9 mouse cellular contexts compared by ENCODE assay signal in genomic region chr7:29521841-29522575, GRCm38 (mm10). TPM values are rescaled to one million over a fixed set of nuclear protein-coding genes. Genes with fewer than 3 reads are reported as not detected.
DNase-seq lines count a peak whose midpoint lies in the region; ATAC-seq and TF ChIP-seq lines count a peak whose summit lies in the region.
"Had no signal": no experiment of that assay in that cellular context is flagged by ENCODE, and none has a peak within 500 bp of the region (broad histone marks: within the 10 kb centered on the region; RNA-seq: fewer than 3 reads in every experiment).

No protein-coding gene starts in this region.

- no peaks in the 10 kb centered on the region for H3K4me1 ChIP-seq in heart, adult 2 months (ENCODE audit: control insufficient read depth, insufficient read depth, low read length)
- peaks cover 4% of the 10 kb centered on the region for H3K4me1 ChIP-seq in heart, embryonic 11.5 days (ENCODE audit: control insufficient read depth, insufficient read depth, low read length)
- no peaks in the 10 kb centered on the region; the same call in 1 of the 2 replicates for H3K4me1 ChIP-seq in bone marrow, adult 2 months (ENCODE audit: control insufficient read depth, insufficient read depth, low read length)
- peaks cover 14% of the 10 kb centered on the region for H3K4me1 ChIP-seq in forebrain, embryonic 12.5 days

- peak; percentile 76 to 85 for DNase-seq in heart, adult 2 months
- peak; percentile 81 for DNase-seq in induced T-regulatory cell, adult 2 months (ENCODE audit: low read depth)
- peak; percentile 89 for DNase-seq in left cerebral cortex, postnatal 4 days
- DNase-seq in ovary, postnatal 10 days (ENCODE audit: low spot score): peak; percentile 40
- DNase-seq in thymus, postnatal 0 days (ENCODE audit: low spot score): peak; percentile 82

- intact Hi-C loops in heart, adult 2 months (cut with DNase I): loop anchor here (1.0 to 10.0 kb wide), 5 partner anchors 139 to 755 kb away; partner anchors contain the start of genes Ggn, Nfkbib, Sirt2 and Spred3
- intact Hi-C loops in left cerebral cortex, postnatal 4 days (cut with DNase I): loop anchor here (2.0 to 5.0 kb wide), 3 partner anchors 139 to 470 kb away; no protein-coding TSS in a partner anchor

- no peak overlapping the region for H3K4me2 ChIP-seq in heart, embryonic 11.5 days
- H3K4me2 ChIP-seq in forebrain, embryonic 12.5 days: no peak overlapping the region
- H3K4me2 ChIP-seq: neural tube, embryonic 12.5 days had no signal

- no peaks in the 10 kb centered on the region for H3K36me3 ChIP-seq in heart, adult 2 months (ENCODE audit: control insufficient read depth, insufficient read depth, low read length)
- no peaks in the 10 kb centered on the region for H3K36me3 ChIP-seq in heart, embryonic 11.5 days (ENCODE audit: control insufficient read depth, insufficient read depth, low read length)
- no peaks in the 10 kb centered on the region for H3K36me3 ChIP-seq in forebrain, embryonic 12.5 days (replicated peaks)
- H3K36me3 ChIP-seq: neural tube, embryonic 12.5 days had no signal

- no peaks in the 10 kb centered on the region for H3K27me3 ChIP-seq in heart, adult 2 months (ENCODE audit: control insufficient read depth, insufficient read depth, low read length)
- peaks cover 22% of the 10 kb centered on the region for H3K27me3 ChIP-seq in heart, embryonic 11.5 days (ENCODE audit: control insufficient read depth, insufficient read depth, low read length)
- no peaks in the 10 kb centered on the region for H3K27me3 ChIP-seq in forebrain, embryonic 12.5 days
- H3K27me3 ChIP-seq: neural tube, embryonic 12.5 days had no signal

- H3K9me3 ChIP-seq in heart, embryonic 11.5 days (replicated peaks; ENCODE audit: control insufficient read depth, low read length): no peaks in the 10 kb centered on the region
- no peaks in the 10 kb centered on the region for H3K9me3 ChIP-seq in forebrain, embryonic 12.5 days
- H3K9me3 ChIP-seq: neural tube, embryonic 12.5 days had no signal

- no peak overlapping the region for H3K4me3 ChIP-seq in heart, adult 2 months
- no peak overlapping the region for H3K4me3 ChIP-seq in heart, embryonic 11.5 days (ENCODE audit: low read depth, low read length)
- no peak overlapping the region for H3K4me3 ChIP-seq in bone marrow, adult 2 months (replicated peaks; ENCODE audit: control insufficient read depth, low read depth, low read length)
- no peak overlapping the region for H3K4me3 ChIP-seq in forebrain, embryonic 12.5 days (replicated peaks)
- H3K4me3 ChIP-seq: neural tube, embryonic 12.5 days had no signal

- TF ChIP-seq POLR2A in heart, adult 2 months (IDR thresholded peaks at IDR 0.05; ENCODE audit: insufficient read depth, low read depth, low read length): no peak
- TF ChIP-seq POLR2A in bone marrow, adult 2 months (IDR thresholded peaks at IDR 0.05; ENCODE audit: borderline replicate concordance, control insufficient read depth, low read depth, low read length): no peak

- no peak overlapping the region for H3K9ac ChIP-seq in heart, adult 2 months (ENCODE audit: low read depth, low read length)
- H3K9ac ChIP-seq in heart, embryonic 11.5 days (ENCODE audit: low read depth, low read length): no peak overlapping the region
- H3K9ac ChIP-seq in forebrain, embryonic 12.5 days: no peak overlapping the region
- H3K9ac ChIP-seq: neural tube, embryonic 12.5 days had no signal

- H3K79me2 ChIP-seq in heart, adult 2 months (replicated peaks; ENCODE audit: control insufficient read depth, insufficient read depth, low read length): 0 out of 2 replicates have a peak, but pooled peaks cover 3% of the 10 kb centered on the region

- WGBS in heart, adult 2 months: 71% methylated on average over 5 of the region's 5 CpGs
- WGBS in heart, embryonic 11.5 days (ENCODE audit: insufficient replicate concordance): 59% methylated on average over 5 of the region's 5 CpGs
- 60% methylated on average over 5 of the region's 5 CpGs for WGBS in bone marrow, adult 2 months
- WGBS in forebrain, embryonic 12.5 days: 59% methylated on average over 5 of the region's 5 CpGs

- peak; percentile 91 for TF ChIP-seq CTCF in heart, adult 2 months (IDR thresholded peaks at IDR 0.05)
- TF ChIP-seq CTCF in bone marrow, adult 2 months (IDR thresholded peaks at IDR 0.05; ENCODE audit: control insufficient read depth, insufficient read depth, low read length): peak; percentile 98

- TF ChIP-seq EP300 in heart, adult 2 months (IDR thresholded peaks at IDR 0.05; ENCODE audit: insufficient read depth, low read depth, low read length): peak; percentile 87

- H3K27ac ChIP-seq in heart, adult 2 months: peak overlapping the region; percentile 1; the same call in 1 of the 2 replicates
- H3K27ac ChIP-seq in heart, embryonic 11.5 days (ENCODE audit: low read depth, low read length): no peak overlapping the region
- H3K27ac ChIP-seq in bone marrow, adult 2 months (ENCODE audit: control insufficient read depth, insufficient read depth, low read depth, low read length, poor library complexity): no peak overlapping the region
- H3K27ac ChIP-seq in forebrain, embryonic 12.5 days: 0 out of 2 replicates have a peak overlapping the region, but pooled peaks have one; percentile 25
- H3K27ac ChIP-seq: neural tube, embryonic 12.5 days had no signal

- ATAC-seq in heart, embryonic 11.5 days (replicated peaks; ENCODE audit: insufficient number of reproducible peaks, low FRiP score, low TSS enrichment): no peak
- ATAC-seq in forebrain, embryonic 12.5 days (ENCODE audit: low FRiP score): no peak

RNA-seq across cellular contexts. Expression of gene Sipa1l3, which starts 3.6 kb away (rescaled TPM):
- total RNA-seq in heart, adult 2 months (2021): 10 to 100 TPM in 1 of 2 experiments, 1 to 10 TPM in 1; 8.9 to 10.7 TPM
- 9.1 and 11.5 TPM in 2 replicates for polyA plus RNA-seq in heart, adult 2 months (2012; rRNA removed)
- 4.8 and 5.2 TPM in 2 replicates for polyA plus RNA-seq in heart, embryonic 11.5 days (2014; fragmentation: Nextera tagmentation; extraction: Ambion mirVana)
- polyA plus RNA-seq in bone marrow, adult 2 months (2011; ENCODE audit: insufficient read depth, insufficient read length, low replicate concordance, missing spikeins): 11.9 and 16.8 TPM in 2 replicates
- polyA plus RNA-seq in forebrain, embryonic 12.5 days (2016; fragmentation: Nextera tagmentation; extraction: Ambion mirVana): 12.3 and 14.6 TPM in 2 replicates
- 10 to 100 TPM; 58.2 to 58.4 TPM for total RNA-seq in left cerebral cortex, postnatal 4 days (2021)
- polyA plus RNA-seq in thymus, postnatal 0 days (2015; fragmentation: Nextera tagmentation; extraction: Ambion mirVana): 5.3 and 5.9 TPM in 2 replicates

Comparison
In these comparisons a context has a peak if more than half of its experiments do, and no peak if none do; other contexts are left out.
1. H3K27ac ChIP-seq: peak in heart, adult 2 months (single experiment) and forebrain, embryonic 12.5 days (single experiment); none in heart, embryonic 11.5 days (single experiment) and bone marrow, adult 2 months (single experiment).
2. Peak in every context shown above with its lines, with median percentiles within 50 percentile points of each other: DNase-seq.